Comparison of ENCODE assay signal across 22 mouse cellular contexts in the genomic region with DNA sequence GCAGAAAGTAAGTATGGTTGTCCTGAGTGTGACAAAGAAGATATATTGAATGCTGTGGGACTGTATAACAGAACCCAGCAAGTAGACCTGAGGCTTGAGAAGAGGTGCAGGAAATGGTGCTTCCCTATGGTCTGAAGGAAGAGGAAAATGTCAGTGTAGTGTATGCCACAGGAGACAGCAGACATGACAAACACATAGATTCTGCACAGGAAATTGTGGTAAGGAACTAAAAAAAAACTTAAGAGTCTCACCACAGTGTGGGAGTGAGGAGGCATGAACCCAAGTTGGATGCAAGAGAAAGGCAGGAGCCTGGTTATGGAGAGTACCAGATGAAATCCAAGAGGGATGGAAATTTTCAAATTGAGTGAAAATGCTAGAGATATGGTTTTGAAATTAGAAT.
"Had no signal": no experiment of that assay in that cellular context is flagged by ENCODE, and none has a peak within 500 bp of the region (broad histone marks: within the 10 kb centered on the region; RNA-seq: fewer than 3 reads in every experiment).

No protein-coding gene starts in this region.

- H3K4me2 ChIP-seq: lung, embryonic 15.5 days; midbrain, embryonic 12.5 days; neural tube, embryonic 13.5 days; neural tube, embryonic 15.5 days had no signal

- H3K9ac ChIP-seq: liver, postnatal 0 days; lung, embryonic 15.5 days; midbrain, embryonic 12.5 days; neural tube, embryonic 13.5 days; neural tube, embryonic 15.5 days had no signal

- ATAC-seq: liver, postnatal 0 days; lung, postnatal 0 days; midbrain, embryonic 16.5 days had no signal

- H3K4me3 ChIP-seq: lung, embryonic 15.5 days; midbrain, embryonic 10.5 days; midbrain, embryonic 12.5 days; myocyte; neural tube, embryonic 13.5 days; neural tube, embryonic 15.5 days had no signal

- H3K27me3 ChIP-seq: lung, embryonic 15.5 days; midbrain, embryonic 12.5 days; neural tube, embryonic 13.5 days; neural tube, embryonic 15.5 days had no signal

- H3K9me3 ChIP-seq: lung, embryonic 15.5 days; midbrain, embryonic 10.5 days; midbrain, embryonic 12.5 days; neural tube, embryonic 13.5 days; neural tube, embryonic 15.5 days had no signal

- H3K36me3 ChIP-seq: lung, embryonic 15.5 days; midbrain, embryonic 10.5 days; midbrain, embryonic 12.5 days; neural tube, embryonic 13.5 days; neural tube, embryonic 15.5 days had no signal

- DNase-seq: liver, postnatal 0 days; lung, adult 2 months; lung, postnatal 14 days; lung, postnatal 36 days; midbrain, embryonic 14.5 days; retina, postnatal 1 day; right cerebral cortex, adult 18-20 months; right cerebral cortex, postnatal 25 days; right cerebral cortex, postnatal 4 days; spleen, adult 18-20 months; thymus, adult 18-20 months; thymus, postnatal 14 days; thymus, postnatal 36 days had no signal

- H3K27ac ChIP-seq: lung, embryonic 15.5 days; macrophage; midbrain, embryonic 10.5 days; midbrain, embryonic 12.5 days; neural tube, embryonic 13.5 days; neural tube, embryonic 15.5 days had no signal

- H3K4me1 ChIP-seq: lung, embryonic 15.5 days; midbrain, embryonic 10.5 days; midbrain, embryonic 12.5 days; neural tube, embryonic 13.5 days; neural tube, embryonic 15.5 days had no signal
